Mouse (Mus musculus) lung, postnatal 0 days (tissue): ENCODE measurements at regions not wholly inside any gene's neighbourhood (a gene's known extent, or its start where the extent isn't known, plus 50 kb on each side); places are given as distances from the start of the nearest gene placed in this dataset.

Experiments
- ATAC-seq: fragments of 200-750 bp; cut with Nextera tagmentation; 2 replicates; pipeline ENCODE4 v1.8.0; 2017; ENCODE audit warnings: moderate library complexity
- DNase-seq: peaks from one replicate; pipeline ENCODE4 v3.0.0-alpha.2; 2016; ENCODE audit warnings: low spot score
- H3K27ac ChIP-seq: fragments of 300-500 bp; sonication (generic); 2 replicates; pipeline ENCODE4 v1.5.1; 2014; ENCODE audit warnings: antibody characterized with exemption, mild to moderate bottlenecking, low read length, mixed read lengths
- H3K27me3 ChIP-seq: fragments of 300-500 bp; sonication (generic); replicated peaks from 2 replicates; pipeline ENCODE4 v1.6.1; 2014; ENCODE audit warnings: low read length, mixed read lengths; ENCODE audit not compliant: insufficient read depth
- H3K36me3 ChIP-seq: fragments of 300-500 bp; sonication (generic); 2 replicates; pipeline ENCODE4 v1.6.1; 2014; ENCODE audit warnings: low read length, mixed read lengths; ENCODE audit not compliant: insufficient read depth
- H3K4me1 ChIP-seq: fragments of 300-500 bp; sonication (generic); 2 replicates; pipeline ENCODE4 v1.6.1; 2014; ENCODE audit warnings: antibody characterized with exemption, low read depth, low read length, mixed read lengths; ENCODE audit not compliant: insufficient read depth
- H3K4me2 ChIP-seq: fragments of 300-500 bp; sonication (generic); replicated peaks from 2 replicates; pipeline ENCODE4 v1.6.1; 2014; ENCODE audit warnings: low read depth, mild to moderate bottlenecking, low read length, moderate library complexity, mixed read lengths
- H3K4me3 ChIP-seq: fragments of 300-500 bp; sonication (generic); 2 replicates; pipeline ENCODE4 v1.5.1; 2014; ENCODE audit warnings: low read depth, low read length
- H3K9ac ChIP-seq: fragments of 300-500 bp; sonication (generic); replicated peaks from 2 replicates; pipeline ENCODE4 v1.6.1; 2014; ENCODE audit warnings: low read depth, mild to moderate bottlenecking
- H3K9me3 ChIP-seq: fragments of 300-500 bp; sonication (generic); 2 replicates; pipeline ENCODE4 v1.6.1; 2016; ENCODE audit warnings: low read length, mixed read lengths
- CTCF ChIP-seq: IDR thresholded peaks from 2 replicates; pipeline ENCODE4 v1.5.1; 2016; ENCODE audit warnings: antibody characterized with exemption, mild to moderate bottlenecking
- EP300 ChIP-seq: IDR thresholded peaks from 2 replicates; pipeline ENCODE4 v1.6.1; 2016; ENCODE audit warnings: antibody characterized with exemption, mild to moderate bottlenecking, control low read depth
- WGBS: fragments of 180-500 bp; shearing (Covaris S2); extraction: QIAGEN DNeasy Blood & Tissue Kit; methylation state at CpG from one replicate; pipeline ENCODE4 v1.1.7; 2014; 5-methylcytosine and 5-hydroxymethylcytosine counted together

- Histone ChIP-seq H3K4me2 (no peak overlapping the region), H3K4me1 (no peaks in the 10 kb centered on the region), H3K9ac (no peak overlapping the region), H3K9me3 (no peaks in the 10 kb centered on the region), H3K36me3 (no peaks in the 10 kb centered on the region), H3K27ac (no peak overlapping the region), H3K4me3 (no peak overlapping the region), H3K27me3 (no peaks in the 10 kb centered on the region)
- DNase-seq (no peak), ATAC-seq (no peak)
- WGBS: 40% methylated on average over 5 of the region's 5 CpGs
- TF ChIP-seq EP300: no peak
- no peak for TF ChIP-seq CTCF
These were observed 129.6 kb upstream of the Tbx20 start for GRCm38 (mm10) chr9:24903706-24904105.

DNA sequence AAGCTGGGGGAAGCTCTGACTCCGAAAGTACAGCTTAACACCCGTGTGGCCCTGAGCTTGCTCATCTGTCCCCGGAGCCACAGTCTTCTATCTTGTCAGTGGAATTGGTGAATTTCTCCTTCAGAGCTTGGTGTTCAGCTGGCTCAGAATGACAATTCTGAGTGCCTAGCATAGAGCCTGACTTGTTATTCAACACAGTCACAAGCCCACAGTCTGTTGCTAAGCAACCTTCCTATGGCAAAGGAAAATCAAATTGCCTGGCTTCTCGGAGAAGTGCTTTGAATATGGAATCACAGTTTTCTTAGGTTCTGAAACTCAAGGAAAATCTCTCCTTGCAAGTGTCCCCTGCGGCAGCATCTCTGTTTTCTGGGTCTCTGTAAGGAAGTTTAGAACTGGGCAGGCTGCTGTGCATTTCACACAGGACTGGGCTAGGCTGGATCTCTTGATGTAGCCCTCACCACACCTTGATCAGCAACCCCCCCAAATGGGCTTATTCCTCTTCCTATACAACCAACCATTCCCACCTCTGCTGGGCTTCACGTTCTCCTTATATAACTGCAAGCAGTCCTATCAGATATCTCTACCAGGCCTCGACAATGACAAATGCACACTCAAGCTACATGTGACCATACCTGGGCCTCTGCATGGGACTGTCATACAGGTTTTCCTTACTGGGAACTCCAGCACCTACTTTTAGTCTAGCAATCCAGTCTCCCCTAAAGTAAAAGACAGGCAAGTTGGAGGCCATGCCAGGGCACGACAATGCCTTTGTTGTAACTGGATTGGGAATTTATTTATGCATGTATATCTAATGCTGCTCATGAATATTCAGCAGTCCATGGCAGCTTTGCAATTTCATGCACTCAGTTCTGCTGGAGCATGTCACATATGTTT lies 135.2 kb upstream of the Tbx20 start:
- Histone ChIP-seq H3K36me3 (no peaks in the 10 kb centered on the region), H3K9me3 (no peaks in the 10 kb centered on the region), H3K4me1 (no peaks in the 10 kb centered on the region), H3K4me2 (no peak overlapping the region), H3K27ac (no peak overlapping the region), H3K27me3 (no peaks in the 10 kb centered on the region), H3K9ac (no peak overlapping the region), H3K4me3 (no peak overlapping the region)
- DNase-seq: peak; percentile 7
- no peak for TF ChIP-seq CTCF
- no peak for TF ChIP-seq EP300
- ATAC-seq: no peak
- 44% methylated on average over 8 of the region's 8 CpGs for WGBS

- no peaks in the 10 kb centered on the region for H3K4me1 ChIP-seq
- DNase-seq (peak; percentile 17), ATAC-seq (no peak; the same call in 1 of the 2 replicates)
- H3K9ac ChIP-seq: no peak overlapping the region
- no peaks in the 10 kb centered on the region for H3K9me3 ChIP-seq
- H3K27ac ChIP-seq: no peak overlapping the region
- H3K36me3 ChIP-seq: no peaks in the 10 kb centered on the region
- H3K4me3 ChIP-seq: no peak overlapping the region
- H3K4me2 ChIP-seq: no peak overlapping the region
- no peaks in the 10 kb centered on the region for H3K27me3 ChIP-seq
- WGBS: 51% methylated on average over 5 of the region's 5 CpGs
- no peak for TF ChIP-seq EP300
- no peak for TF ChIP-seq CTCF
These were observed 136.6 kb upstream of the Tbx20 start for GRCm38 (mm10) chr9:24910738-24911137.

DNA sequence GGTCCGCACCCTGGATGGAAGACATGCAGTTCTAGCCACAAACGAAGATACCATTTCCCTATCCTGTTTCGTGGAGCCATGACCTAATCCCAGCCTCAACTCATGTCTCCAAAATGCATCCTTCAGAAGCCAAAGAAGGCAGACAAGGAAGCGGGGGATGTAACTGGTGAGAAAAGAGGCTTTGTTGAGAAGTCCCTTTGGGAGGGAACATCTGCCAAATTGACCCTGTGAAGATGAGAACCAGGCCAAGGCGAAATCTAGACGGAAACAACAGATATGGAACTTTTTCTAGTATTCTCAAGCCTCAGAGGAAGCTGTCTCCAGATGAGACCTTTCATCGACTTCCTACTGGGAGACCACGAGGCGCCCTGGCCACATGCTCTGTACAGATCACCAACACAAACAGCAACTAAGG lies 145.9 kb upstream of the Tbx20 start:
- Histone ChIP-seq H3K4me2 (no peak overlapping the region), H3K9me3 (no peaks in the 10 kb centered on the region), H3K4me3 (no peak overlapping the region), H3K4me1 (0 out of 2 replicates have a peak, but pooled peaks cover 8% of the 10 kb centered on the region), H3K9ac (no peak overlapping the region), H3K27me3 (no peaks in the 10 kb centered on the region), H3K27ac (no peak overlapping the region), H3K36me3 (no peaks in the 10 kb centered on the region)
- 72% methylated on average over 9 of the region's 9 CpGs for WGBS
- TF ChIP-seq EP300 (no peak), CTCF (no peak)
- no peak for ATAC-seq
- DNase-seq: no peak

GRCm38 (mm10) chr9:24922051-24922860 lies 148.2 kb upstream of the Tbx20 start:
- ATAC-seq: no peak
- H3K36me3 ChIP-seq: no peaks in the 10 kb centered on the region
- H3K9me3 ChIP-seq: no peaks in the 10 kb centered on the region
- no peak overlapping the region for H3K4me3 ChIP-seq
- no peak overlapping the region for H3K4me2 ChIP-seq
- H3K4me1 ChIP-seq: 0 out of 2 replicates have a peak, but pooled peaks cover 8% of the 10 kb centered on the region
- no peak overlapping the region for H3K27ac ChIP-seq
- DNase-seq: no peak
- H3K9ac ChIP-seq: no peak overlapping the region
- 78% methylated on average over 4 of the region's 4 CpGs for WGBS
- H3K27me3 ChIP-seq: no peaks in the 10 kb centered on the region
- TF ChIP-seq EP300 (no peak), CTCF (no peak)

GRCm38 (mm10) chr9:24923514-24923913 lies 149.4 kb upstream of the Tbx20 start:
- Histone ChIP-seq H3K27me3 (no peaks in the 10 kb centered on the region), H3K36me3 (no peaks in the 10 kb centered on the region), H3K4me3 (no peak overlapping the region), H3K9me3 (no peaks in the 10 kb centered on the region), H3K9ac (no peak overlapping the region), H3K4me2 (no peak overlapping the region), H3K4me1 (0 out of 2 replicates have a peak, but pooled peaks cover 8% of the 10 kb centered on the region), H3K27ac (no peak overlapping the region)
- ATAC-seq (peak; percentile 61), DNase-seq (no peak)
- peak; percentile 41; the same call in 1 of the 2 replicates for TF ChIP-seq EP300
- no peak for TF ChIP-seq CTCF
- 57% methylated on average over 5 of the region's 5 CpGs for WGBS
